In the genomic region with DNA sequence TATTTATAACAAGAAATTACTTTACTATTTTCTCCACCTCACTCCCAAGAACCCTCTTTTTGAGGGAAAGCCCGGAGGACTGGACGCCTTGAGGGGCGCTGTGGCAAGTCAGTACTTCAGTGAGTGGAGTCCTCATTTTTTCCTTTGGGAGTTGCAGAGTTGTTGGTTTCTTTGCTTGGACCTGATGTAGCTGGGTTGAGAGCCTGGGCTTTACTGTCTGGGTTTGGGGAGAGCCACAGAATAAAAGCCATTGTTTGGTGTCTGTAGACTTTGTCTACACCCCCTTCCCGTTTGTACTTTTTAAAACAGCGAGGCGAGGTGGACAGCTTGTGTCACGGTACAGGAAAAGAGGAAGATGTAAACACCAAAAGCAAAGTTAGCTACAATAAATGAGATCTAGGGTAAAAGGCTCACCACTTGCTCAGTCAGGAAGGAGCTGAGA, we compare ENCODE assay signal across 13 mouse cellular contexts. TPM values are rescaled to one million over a fixed set of nuclear protein-coding genes. Genes with fewer than 3 reads are reported as not detected.
DNase-seq lines count a peak whose midpoint lies in the region; ATAC-seq lines count a peak whose summit lies in the region.
"Had no signal": no experiment of that assay in that cellular context is flagged by ENCODE, and none has a peak within 500 bp of the region (broad histone marks: within the 10 kb centered on the region; RNA-seq: fewer than 3 reads in every experiment).

No protein-coding gene starts in this region.

- no peak overlapping the region for H3K27ac ChIP-seq in heart, embryonic 10.5 days
- no peak overlapping the region for H3K27ac ChIP-seq in embryonic facial prominence, embryonic 11.5 days (replicated peaks; ENCODE audit: low read depth, low read length)
- H3K27ac ChIP-seq in hindbrain, embryonic 14.5 days = no peak overlapping the region; the same call in 1 of the 2 replicates
- 0 out of 2 replicates have a peak overlapping the region, but pooled peaks have one; percentile 46 for H3K27ac ChIP-seq in neural tube, embryonic 13.5 days (replicated peaks)
- H3K27ac ChIP-seq: liver, embryonic 15.5 days; stomach, postnatal 0 days had no signal

- peak; percentile 61 for DNase-seq in heart, embryonic 10.5 days (ENCODE audit: low spot score)
- no peak for DNase-seq in heart, postnatal 14 days
- DNase-seq in embryonic facial prominence, embryonic 11.5 days (ENCODE audit: low spot score) = peak; percentile 20
- no peak for DNase-seq in hindbrain, embryonic 14.5 days (ENCODE audit: low spot score)
- no peak for DNase-seq in heart, postnatal 36 days
- DNase-seq in retina, postnatal 1 day = no peak
- DNase-seq: kidney, adult 9 months had no signal

- H3K4me1 ChIP-seq in heart, embryonic 10.5 days = peaks cover 44% of the 10 kb centered on the region
- H3K4me1 ChIP-seq in embryonic facial prominence, embryonic 11.5 days (ENCODE audit: control insufficient read depth, insufficient read depth, low read length) = peaks cover 15% of the 10 kb centered on the region
- H3K4me1 ChIP-seq in hindbrain, embryonic 14.5 days (replicated peaks; ENCODE audit: control insufficient read depth, insufficient read depth, low read length) = peaks cover 7% of the 10 kb centered on the region; the same call in 1 of the 2 replicates
- H3K4me1 ChIP-seq in neural tube, embryonic 13.5 days (replicated peaks) = peaks cover 61% of the 10 kb centered on the region

- no peak overlapping the region for H3K4me3 ChIP-seq in heart, embryonic 10.5 days
- no peak overlapping the region for H3K4me3 ChIP-seq in embryonic facial prominence, embryonic 11.5 days (ENCODE audit: low read depth, low read length)
- H3K4me3 ChIP-seq in hindbrain, embryonic 14.5 days (replicated peaks; ENCODE audit: low read length) = peak overlapping the region; percentile 39
- H3K4me3 ChIP-seq in neural tube, embryonic 13.5 days = peak overlapping the region; percentile 51
- H3K4me3 ChIP-seq: heart, embryonic 12.5 days; liver, embryonic 15.5 days had no signal

- no peaks in the 10 kb centered on the region for H3K36me3 ChIP-seq in heart, embryonic 10.5 days
- H3K36me3 ChIP-seq in embryonic facial prominence, embryonic 11.5 days (replicated peaks; ENCODE audit: control insufficient read depth, insufficient read depth, low read depth, low read length) = no peaks in the 10 kb centered on the region
- no peaks in the 10 kb centered on the region for H3K36me3 ChIP-seq in hindbrain, embryonic 14.5 days (replicated peaks; ENCODE audit: control insufficient read depth, insufficient read depth)
- H3K36me3 ChIP-seq in neural tube, embryonic 13.5 days = no peaks in the 10 kb centered on the region
- H3K36me3 ChIP-seq: heart, embryonic 12.5 days; liver, embryonic 15.5 days had no signal

- no peak overlapping the region for H3K9ac ChIP-seq in embryonic facial prominence, embryonic 11.5 days (replicated peaks; ENCODE audit: low read length)
- peak overlapping the region; percentile 48 for H3K9ac ChIP-seq in hindbrain, embryonic 14.5 days
- H3K9ac ChIP-seq in neural tube, embryonic 13.5 days = peak overlapping the region; percentile 54
- H3K9ac ChIP-seq: heart, embryonic 12.5 days; liver, embryonic 15.5 days had no signal

- no peak for ATAC-seq in embryonic facial prominence, embryonic 11.5 days (replicated peaks; ENCODE audit: insufficient number of reproducible peaks, low FRiP score, low TSS enrichment, low read depth)
- no peak for ATAC-seq in hindbrain, embryonic 14.5 days (ENCODE audit: low FRiP score)
- ATAC-seq in neural tube, embryonic 13.5 days (ENCODE audit: low read depth) = no peak
- ATAC-seq in erythroblast, adult 5-6 weeks (replicated peaks; ENCODE audit: low FRiP score, poor library complexity, severe bottlenecking) = no peak

- peaks cover 98% of the 10 kb centered on the region for H3K27me3 ChIP-seq in heart, embryonic 10.5 days (ENCODE audit: insufficient read depth, poor library complexity, severe bottlenecking)
- peaks cover 71% of the 10 kb centered on the region for H3K27me3 ChIP-seq in embryonic facial prominence, embryonic 11.5 days (ENCODE audit: control insufficient read depth, insufficient read depth, low read length)
- peaks cover 85% of the 10 kb centered on the region for H3K27me3 ChIP-seq in hindbrain, embryonic 14.5 days (ENCODE audit: control insufficient read depth, insufficient read depth, low read length)
- peaks cover 95% of the 10 kb centered on the region for H3K27me3 ChIP-seq in neural tube, embryonic 13.5 days

- no peaks in the 10 kb centered on the region for H3K9me3 ChIP-seq in heart, embryonic 10.5 days
- no peaks in the 10 kb centered on the region for H3K9me3 ChIP-seq in embryonic facial prominence, embryonic 11.5 days (replicated peaks; ENCODE audit: control insufficient read depth, low read length)
- no peaks in the 10 kb centered on the region for H3K9me3 ChIP-seq in hindbrain, embryonic 14.5 days (ENCODE audit: control insufficient read depth, low read length)
- H3K9me3 ChIP-seq in neural tube, embryonic 13.5 days = no peaks in the 10 kb centered on the region
- H3K9me3 ChIP-seq: heart, embryonic 12.5 days; liver, embryonic 15.5 days had no signal

- no peak overlapping the region for H3K4me2 ChIP-seq in embryonic facial prominence, embryonic 11.5 days (ENCODE audit: low read depth, low read length)
- H3K4me2 ChIP-seq in hindbrain, embryonic 14.5 days (replicated peaks) = peak overlapping the region; percentile 41
- H3K4me2 ChIP-seq in neural tube, embryonic 13.5 days = peak overlapping the region; percentile 68
- H3K4me2 ChIP-seq: heart, embryonic 12.5 days; liver, embryonic 15.5 days had no signal

- 2% methylated on average over 7 of the region's 7 CpGs for WGBS in heart, embryonic 10.5 days
- 2% methylated on average over 7 of the region's 7 CpGs for WGBS in embryonic facial prominence, embryonic 11.5 days
- 7% methylated on average over 7 of the region's 7 CpGs for WGBS in hindbrain, embryonic 14.5 days
- WGBS in neural tube, embryonic 13.5 days = 3% methylated on average over 7 of the region's 7 CpGs

- intact Hi-C loops in heart, postnatal 14 days (cut with DNase I) = loop anchor here (5.0 kb wide), 1 partner anchor 552 kb away; the partner anchor contains the start of gene Wt1
- intact Hi-C loops in heart, postnatal 36 days (cut with DNase I) = loop anchor here (5.0 kb wide), 1 partner anchor 223 kb away; the partner anchor contains the start of genes Elp4 and Immp1l

RNA-seq across cellular contexts. Expression of gene Pax6, which starts 10.2 kb away (rescaled TPM):
- 0.28 and 0.54 TPM in 2 replicates for polyA plus RNA-seq in heart, embryonic 10.5 days (2016; fragmentation: Nextera tagmentation; extraction: Ambion mirVana)
- not detected for total RNA-seq in heart, postnatal 14 days (2021)
- 13.9 and 26.6 TPM in 2 replicates for polyA plus RNA-seq in embryonic facial prominence, embryonic 11.5 days (2014; fragmentation: Nextera tagmentation; extraction: Ambion mirVana)
- 26.9 and 28.1 TPM in 2 replicates for polyA plus RNA-seq in hindbrain, embryonic 14.5 days (2014; fragmentation: Nextera tagmentation; extraction: Ambion mirVana)
- polyA plus RNA-seq in neural tube, embryonic 13.5 days (2015; fragmentation: Nextera tagmentation; extraction: Ambion mirVana) = 16.0 and 16.7 TPM in 2 replicates
- total RNA-seq in heart, postnatal 36 days (2021) = not detected
- total RNA-seq in erythroblast, adult 5-6 weeks (2015; ENCODE audit: low replicate concordance) = 1.3 TPM in 1 of 2 replicates, not detected in the other
- not detected in 2 replicates for total RNA-seq in erythroblast, adult 5-6 weeks (2017; ENCODE audit: low replicate concordance)
- total RNA-seq: megakaryocyte-erythroid progenitor cell, adult 5-6 weeks had no signal
- polyA plus RNA-seq: liver, embryonic 15.5 days had no signal

Comparison
In these comparisons a context has a peak if more than half of its experiments do, and no peak if none do; other contexts are left out.
1. DNase-seq: peak in heart, embryonic 10.5 days (single experiment) and embryonic facial prominence, embryonic 11.5 days (single experiment); none in heart, postnatal 14 days (0 of 2), hindbrain, embryonic 14.5 days (single experiment), heart, postnatal 36 days (0 of 2) and retina, postnatal 1 day (single experiment).
2. H3K4me3 ChIP-seq: peak in hindbrain, embryonic 14.5 days (single experiment) and neural tube, embryonic 13.5 days (single experiment); none in heart, embryonic 10.5 days (single experiment) and embryonic facial prominence, embryonic 11.5 days (single experiment).